Mouse (Mus musculus): ENCODE data around the gene Tmem234. TPM values are rescaled to one million over a fixed set of nuclear protein-coding genes. Genes with fewer than 3 reads are reported as not detected.
A peak's percentile ranks its signal among the peaks of the same experiment; 100 is the strongest.

The Tmem234 gene
- polyA plus RNA-seq, 1 experiment: 140 TPM

DNA sequence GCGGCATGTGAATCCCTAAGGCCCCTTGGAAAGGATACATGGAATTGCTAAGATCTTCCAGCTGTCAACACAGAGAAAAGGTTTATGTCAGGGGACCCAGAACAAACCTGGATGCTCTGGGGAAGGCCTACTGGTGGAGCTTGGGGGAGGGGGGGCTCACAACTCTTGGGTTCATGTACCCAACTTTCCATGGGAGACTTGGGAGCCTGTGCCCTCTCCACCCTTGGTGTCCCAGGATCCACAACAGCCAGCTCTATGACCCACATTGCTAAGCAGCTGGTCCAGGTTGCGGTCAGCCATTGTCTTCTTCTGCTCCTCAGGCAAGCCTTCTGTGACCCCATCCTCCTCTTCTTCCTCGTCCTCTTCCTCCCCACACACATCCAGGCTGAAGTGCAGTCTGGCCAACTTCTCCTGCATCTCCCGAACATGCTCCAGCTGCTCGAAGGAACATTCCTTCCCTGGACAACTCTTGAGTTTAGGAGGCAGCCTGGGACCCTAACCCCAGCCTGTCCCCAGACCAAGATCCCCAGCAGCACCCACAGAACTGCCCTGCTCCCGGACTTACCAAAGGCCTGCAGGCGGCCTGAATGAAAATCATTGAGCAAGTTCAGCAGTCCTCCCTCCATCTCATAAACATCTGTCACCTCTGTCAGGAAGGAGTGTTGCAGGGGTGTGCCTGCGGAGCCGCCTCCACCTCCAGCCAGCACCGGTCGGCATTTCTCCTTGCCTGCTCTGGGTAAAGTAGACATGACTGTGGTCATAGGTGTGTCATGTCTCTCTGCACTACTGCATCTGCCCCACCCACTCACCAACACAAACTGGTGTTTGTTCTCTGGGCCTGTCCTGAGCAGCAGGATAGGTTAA lies 20.2 kb downstream of the Tmem234 start:
- Histone ChIP-seq H3K27ac (ENCODE audit: insufficient read depth, low read depth, low read length) (no peak overlapping the region), H3K4me3 (ENCODE audit: insufficient read depth, low read length) (no peak overlapping the region), H3K4me1 (ENCODE audit: control insufficient read depth, insufficient read depth, low read length) (peaks cover 23% of the 10 kb centered on the region)
- TF ChIP-seq POLR2A (IDR thresholded peaks at IDR 0.05; ENCODE audit: borderline replicate concordance, low read depth, low read length) (no peak), CTCF (IDR thresholded peaks at IDR 0.05; ENCODE audit: low read depth, low read length) (no peak)

GRCm38 (mm10) chr4:129621283-129621841 lies 20.9 kb downstream of the Tmem234 start:
- TF ChIP-seq CTCF (IDR thresholded peaks at IDR 0.05; ENCODE audit: low read depth, low read length) (no peak), POLR2A (IDR thresholded peaks at IDR 0.05; ENCODE audit: borderline replicate concordance, low read depth, low read length) (no peak)
- H3K4me3 ChIP-seq (ENCODE audit: insufficient read depth, low read length): no peak overlapping the region
- no peak overlapping the region for H3K27ac ChIP-seq (ENCODE audit: insufficient read depth, low read depth, low read length)
- H3K4me1 ChIP-seq (ENCODE audit: control insufficient read depth, insufficient read depth, low read length): peaks cover 28% of the 10 kb centered on the region

- peaks cover 28% of the 10 kb centered on the region for H3K4me1 ChIP-seq (ENCODE audit: control insufficient read depth, insufficient read depth, low read length)
- TF ChIP-seq CTCF (IDR thresholded peaks at IDR 0.05; ENCODE audit: low read depth, low read length): no peak
- no peak for TF ChIP-seq POLR2A (IDR thresholded peaks at IDR 0.05; ENCODE audit: borderline replicate concordance, low read depth, low read length)
- peak overlapping the region; percentile 83 for H3K4me3 ChIP-seq (ENCODE audit: insufficient read depth, low read length)
- H3K27ac ChIP-seq (ENCODE audit: insufficient read depth, low read depth, low read length): no peak overlapping the region
These were observed 21.8 kb downstream of the Tmem234 start for GRCm38 (mm10) chr4:129622120-129622802.

DNA sequence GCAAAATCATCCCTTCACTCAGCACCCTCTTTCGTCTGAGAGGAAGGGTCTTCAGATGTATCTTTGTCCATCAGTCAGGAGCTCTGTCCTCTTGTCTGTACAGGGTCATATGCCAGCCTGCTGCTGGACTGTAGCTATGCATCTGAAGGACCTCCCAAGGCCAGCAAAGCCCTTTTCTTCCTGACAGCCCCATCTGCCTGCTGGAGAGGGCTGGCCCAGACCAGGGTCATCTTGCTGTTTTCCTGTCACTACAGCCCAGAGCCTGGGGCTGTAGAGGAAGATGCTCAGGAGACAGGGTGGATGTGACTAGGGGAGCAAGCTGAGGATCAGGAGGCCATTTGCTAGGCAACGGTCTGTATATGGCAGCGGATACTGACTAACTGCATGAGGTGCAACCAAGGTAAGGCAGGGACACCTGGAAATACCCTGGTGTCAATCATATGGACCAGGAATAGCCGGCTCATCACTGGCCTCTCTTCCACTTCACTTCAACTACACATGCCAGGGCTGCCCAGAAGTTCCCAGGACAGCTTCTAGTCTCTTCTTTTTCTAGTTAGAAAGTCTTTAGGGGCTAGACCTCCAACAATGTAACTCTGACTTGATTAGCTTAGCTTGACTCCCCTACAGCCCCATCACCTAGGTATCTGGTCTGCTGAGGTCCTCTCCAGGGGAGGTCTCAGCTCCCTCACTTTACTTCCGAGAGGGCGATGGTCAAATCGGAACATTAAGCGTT lies 22.5 kb downstream of the Tmem234 start:
- peak overlapping the region; percentile 83 for H3K4me3 ChIP-seq (ENCODE audit: insufficient read depth, low read length)
- no peak for TF ChIP-seq CTCF (IDR thresholded peaks at IDR 0.05; ENCODE audit: low read depth, low read length)
- TF ChIP-seq POLR2A (IDR thresholded peaks at IDR 0.05; ENCODE audit: borderline replicate concordance, low read depth, low read length): no peak
- H3K4me1 ChIP-seq (ENCODE audit: control insufficient read depth, insufficient read depth, low read length): peaks cover 25% of the 10 kb centered on the region
- no peak overlapping the region for H3K27ac ChIP-seq (ENCODE audit: insufficient read depth, low read depth, low read length)

DNA sequence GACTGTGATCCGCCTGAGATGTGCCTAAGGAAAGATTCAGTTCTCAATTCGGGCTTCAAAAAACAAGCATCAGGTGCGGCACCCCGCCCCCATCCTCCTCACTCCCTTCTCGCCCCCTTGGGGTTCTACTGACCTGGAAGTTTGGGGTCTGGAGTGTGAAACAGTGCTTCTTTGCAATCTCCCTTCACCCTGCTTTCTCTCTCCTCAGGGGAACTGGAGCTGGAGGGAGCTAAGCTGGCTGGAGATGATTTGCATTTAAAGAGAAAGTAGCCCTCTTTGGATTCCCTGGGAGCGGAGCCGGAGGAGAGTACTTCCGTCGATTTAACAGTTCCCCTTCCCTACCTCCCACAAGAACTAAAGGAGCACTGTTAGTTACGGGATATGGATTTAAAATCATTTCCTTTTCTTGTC lies 23.2 kb downstream of the Tmem234 start, which contains the start of gene Ccdc28b:
Ccdc28b (minus strand) TSS at position 267 of the 411 bp plus-strand sequence.
- H3K27ac ChIP-seq (ENCODE audit: insufficient read depth, low read depth, low read length): peak within 1 kb of the TSS; percentile 82

GRCm38 (mm10) chr4:129624281-129625028 lies 24.0 kb downstream of the Tmem234 start:
- Histone ChIP-seq H3K4me1 (ENCODE audit: control insufficient read depth, insufficient read depth, low read length) (peaks cover 21% of the 10 kb centered on the region), H3K4me3 (ENCODE audit: insufficient read depth, low read length) (peak overlapping the region; percentile 83), H3K27ac (ENCODE audit: insufficient read depth, low read depth, low read length) (peak overlapping the region; percentile 82)
- TF ChIP-seq CTCF (IDR thresholded peaks at IDR 0.05; ENCODE audit: low read depth, low read length) (no peak), POLR2A (IDR thresholded peaks at IDR 0.05; ENCODE audit: borderline replicate concordance, low read depth, low read length) (peak; percentile 75; the same call in 1 of the 2 replicates)

More for the DNA sequence above, 23.2 kb downstream of the Tmem234 start, which contains the start of gene Ccdc28b:
- Histone ChIP-seq H3K4me1 (ENCODE audit: control insufficient read depth, insufficient read depth, low read length) (peaks cover 23% of the 10 kb centered on the region), H3K4me3 (ENCODE audit: insufficient read depth, low read length) (peak within 1 kb of the TSS; percentile 83)
- TF ChIP-seq CTCF (IDR thresholded peaks at IDR 0.05; ENCODE audit: low read depth, low read length) (no peak), POLR2A (IDR thresholded peaks at IDR 0.05; ENCODE audit: borderline replicate concordance, low read depth, low read length) (no peak; the same call in 1 of the 2 replicates)

- Histone ChIP-seq H3K27ac (ENCODE audit: insufficient read depth, low read depth, low read length) (peak overlapping the region; percentile 82), H3K4me3 (ENCODE audit: insufficient read depth, low read length) (peak overlapping the region; percentile 40), H3K4me1 (ENCODE audit: control insufficient read depth, insufficient read depth, low read length) (peaks cover 21% of the 10 kb centered on the region)
- TF ChIP-seq CTCF (IDR thresholded peaks at IDR 0.05; ENCODE audit: low read depth, low read length) (no peak), POLR2A (IDR thresholded peaks at IDR 0.05; ENCODE audit: borderline replicate concordance, low read depth, low read length) (no peak)
These were observed 24.5 kb downstream of the Tmem234 start for GRCm38 (mm10) chr4:129625029-129625370.

DNA sequence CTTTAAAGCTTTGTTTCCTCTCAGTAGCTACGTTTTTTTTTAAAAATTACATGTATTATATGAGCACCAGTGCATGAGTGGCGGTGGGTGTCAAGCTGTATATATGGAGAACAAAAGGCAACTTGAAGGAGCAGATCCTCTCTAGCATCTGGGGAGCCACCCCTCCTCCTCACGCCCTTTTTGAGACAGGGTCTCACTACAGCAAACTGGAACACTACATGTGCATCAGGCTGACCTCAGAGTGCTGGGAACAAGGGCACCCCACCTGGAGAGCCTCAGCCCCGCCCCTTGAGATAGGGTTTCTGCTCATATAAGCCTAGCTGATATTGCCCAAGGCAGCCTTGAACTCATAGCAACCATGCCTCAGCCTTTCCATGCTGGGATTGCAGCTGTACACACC lies 25.0 kb downstream of the Tmem234 start:
- Histone ChIP-seq H3K4me1 (ENCODE audit: control insufficient read depth, insufficient read depth, low read length) (peaks cover 21% of the 10 kb centered on the region), H3K27ac (ENCODE audit: insufficient read depth, low read depth, low read length) (peak overlapping the region; percentile 82), H3K4me3 (ENCODE audit: insufficient read depth, low read length) (no peak overlapping the region)
- no peak for TF ChIP-seq CTCF (IDR thresholded peaks at IDR 0.05; ENCODE audit: low read depth, low read length)

DNA sequence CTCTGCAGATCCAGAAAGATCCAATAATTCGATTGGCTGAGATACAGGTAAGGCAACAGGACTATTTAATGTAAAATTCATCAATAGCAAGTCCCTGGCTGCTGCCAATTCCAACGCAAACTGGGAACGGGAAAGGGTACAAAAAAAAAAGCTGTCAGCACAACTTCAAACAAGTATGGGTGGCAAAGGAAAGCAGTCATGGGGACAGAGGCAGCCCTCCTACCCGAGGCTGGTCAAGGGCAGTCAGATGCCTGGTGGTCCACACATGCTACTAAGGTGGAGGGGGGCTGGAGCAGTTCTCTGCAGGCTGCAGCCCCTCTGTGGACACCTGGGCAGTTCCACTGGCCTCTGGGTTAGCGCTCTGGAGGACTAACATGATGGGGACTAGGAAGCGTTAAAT lies 25.6 kb downstream of the Tmem234 start:
- TF ChIP-seq POLR2A (IDR thresholded peaks at IDR 0.05; ENCODE audit: borderline replicate concordance, low read depth, low read length) (no peak), CTCF (IDR thresholded peaks at IDR 0.05; ENCODE audit: low read depth, low read length) (no peak)
- peaks cover 21% of the 10 kb centered on the region for H3K4me1 ChIP-seq (ENCODE audit: control insufficient read depth, insufficient read depth, low read length)

More for the DNA sequence above, 25.6 kb downstream of the Tmem234 start:
- Histone ChIP-seq H3K27ac (ENCODE audit: insufficient read depth, low read depth, low read length) (no peak overlapping the region), H3K4me3 (ENCODE audit: insufficient read depth, low read length) (no peak overlapping the region)
